Mouse (Mus musculus): ENCODE measurements at regions not wholly inside any gene's neighbourhood (a gene's known extent, or its start where the extent isn't known, plus 50 kb on each side); places are given as distances from the start of the nearest gene placed in this dataset.

- TF ChIP-seq CTCF (IDR thresholded peaks at IDR 0.05; ENCODE audit: borderline replicate concordance, insufficient read depth, low read depth, low read length) (no peak), POLR2A (IDR thresholded peaks at IDR 0.05; ENCODE audit: borderline replicate concordance, insufficient read depth, low read length) (no peak)
Measured at GRCm38 (mm10) chr16:29711386-29711785, 132.3 kb downstream of the Opa1 start.

Data from cerebellum, adult 2 months (tissue).